In the genomic region with DNA sequence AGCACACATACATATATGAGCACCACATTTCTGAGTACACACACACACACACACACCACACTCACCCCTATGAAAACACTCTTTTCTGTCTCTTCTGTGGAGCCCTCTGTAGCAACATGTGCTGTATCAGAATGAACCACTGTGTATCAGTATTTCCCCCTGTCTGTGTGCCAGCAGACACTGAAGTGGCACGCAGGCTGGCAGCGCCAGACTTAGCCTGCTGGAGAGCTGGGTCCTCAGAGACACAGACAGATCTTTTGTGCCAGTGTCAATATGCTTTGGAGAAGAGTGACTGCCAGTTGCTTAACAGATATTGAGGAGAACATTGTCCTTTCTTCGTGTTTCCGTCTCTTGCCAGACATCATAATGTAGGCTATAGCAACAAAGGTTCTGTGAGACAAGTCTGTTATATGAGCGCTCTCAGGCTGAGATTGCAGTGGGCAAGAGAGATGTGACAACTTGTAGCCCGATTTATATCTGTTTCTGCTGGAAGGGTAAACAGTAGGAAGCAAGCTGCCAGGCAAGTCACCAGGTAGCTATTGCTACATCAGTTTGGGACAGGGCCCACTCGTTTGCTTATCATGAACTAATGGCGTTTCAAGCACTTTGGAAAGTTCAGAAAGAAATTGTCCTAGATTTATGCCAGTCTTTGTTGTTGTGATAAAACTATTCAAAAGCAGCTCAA, we compare ENCODE assay signal across 14 mouse cellular contexts.
DNase-seq lines count a peak whose midpoint lies in the region; ATAC-seq and TF ChIP-seq lines count a peak whose summit lies in the region.
"Had no signal": no experiment of that assay in that cellular context is flagged by ENCODE, and none has a peak within 500 bp of the region (broad histone marks: within the 10 kb centered on the region; RNA-seq: fewer than 3 reads in every experiment).

No protein-coding gene starts in this region.

- no peaks in the 10 kb centered on the region for H3K9me3 ChIP-seq in lung, embryonic 16.5 days (ENCODE audit: control insufficient read depth, low read length)
- H3K9me3 ChIP-seq: limb, embryonic 13.5 days had no signal

- ATAC-seq in lung, embryonic 16.5 days (ENCODE audit: low read depth): 0 out of 2 replicates have a peak, but pooled peaks have one; percentile 34
- ATAC-seq in granulocyte monocyte progenitor cell, adult 5-6 weeks (replicated peaks; ENCODE audit: poor library complexity, severe bottlenecking): no peak
- ATAC-seq: inflammation-experienced regulatory T-cells, adult 6 months had no signal

- DNase-seq in cerebellum, postnatal 14 days: peak; percentile 26
- no peak for DNase-seq in cerebellum, adult 9-11 months
- peak; percentile 8 to 16 for DNase-seq in layer of hippocampus, postnatal 36 days
- no peak for DNase-seq in layer of hippocampus, adult 2 months (ENCODE audit: low spot score in 2 of 2)
- DNase-seq in adipocyte (ENCODE audit: low spot score): peak; percentile 45
- DNase-seq in frontal cortex, postnatal 14 days (ENCODE audit: low spot score in 2 of 2): no peak
- DNase-seq: B cell, adult 2 months; kidney, postnatal 36 days; thymus, postnatal 4 days had no signal

- no peaks in the 10 kb centered on the region; the same call in 1 of the 2 replicates for H3K36me3 ChIP-seq in lung, embryonic 16.5 days (ENCODE audit: control insufficient read depth, insufficient read depth, low read length)

- TF ChIP-seq CTCF in layer of hippocampus, adult 2 months (conservative IDR thresholded peaks at IDR 0.05): no peak

- no peak overlapping the region for H3K27ac ChIP-seq in layer of hippocampus, adult 2 months
- no peak overlapping the region for H3K27ac ChIP-seq in lung, embryonic 16.5 days (ENCODE audit: low read length)
- H3K27ac ChIP-seq: heart, adult 2 months; limb, embryonic 13.5 days had no signal

- H3K27me3 ChIP-seq in lung, embryonic 16.5 days (ENCODE audit: control insufficient read depth, insufficient read depth, low read depth, low read length): no peaks in the 10 kb centered on the region
- H3K27me3 ChIP-seq: limb, embryonic 13.5 days had no signal

- no peak overlapping the region for H3K9ac ChIP-seq in lung, embryonic 16.5 days (ENCODE audit: low read length)
- H3K9ac ChIP-seq: limb, embryonic 13.5 days had no signal

- H3K4me3 ChIP-seq in layer of hippocampus, adult 2 months: no peak overlapping the region
- no peak overlapping the region for H3K4me3 ChIP-seq in lung, embryonic 16.5 days (ENCODE audit: low read length)
- H3K4me3 ChIP-seq: heart, adult 2 months; limb, embryonic 13.5 days had no signal

- 67% methylated on average over 8 of the region's 8 CpGs for WGBS in lung, embryonic 16.5 days

- H3K4me2 ChIP-seq in lung, embryonic 16.5 days (ENCODE audit: low read depth, low read length): no peak overlapping the region
- H3K4me2 ChIP-seq: limb, embryonic 13.5 days had no signal

- no peaks in the 10 kb centered on the region for H3K4me1 ChIP-seq in lung, embryonic 16.5 days (replicated peaks; ENCODE audit: control insufficient read depth, insufficient read depth, low read length)
- H3K4me1 ChIP-seq: limb, embryonic 13.5 days had no signal

Comparison
In these comparisons a context has a peak if more than half of its experiments do, and no peak if none do; other contexts are left out.
1. DNase-seq: peak in cerebellum, postnatal 14 days (2 of 2), layer of hippocampus, postnatal 36 days (2 of 2) and adipocyte (single experiment); none in cerebellum, adult 9-11 months (single experiment), layer of hippocampus, adult 2 months (0 of 2) and frontal cortex, postnatal 14 days (0 of 2).